Mouse (Mus musculus): Measurements from ENCODE around the gene Psmb6. TPM values are rescaled to one million over a fixed set of nuclear protein-coding genes. Genes with fewer than 3 reads are reported as not detected.

Gene Psmb6
- polyA plus RNA-seq, 1 experiment from 2014 or later = 737 TPM

GRCm38 (mm10) chr11:70506385-70506784, 18.8 kb upstream of the Psmb6 start:
- WGBS = 22% methylated on average over 4 of the region's 4 CpGs
- H3K4me2 ChIP-seq (ENCODE audit: low read length) = no peak overlapping the region
- peaks cover 2% of the 10 kb centered on the region; the same call in 1 of the 2 replicates for H3K27me3 ChIP-seq (ENCODE audit: control insufficient read depth, insufficient read depth, low read depth, low read length)
- H3K4me1 ChIP-seq (ENCODE audit: control insufficient read depth, insufficient read depth, low read length) = peaks cover 6% of the 10 kb centered on the region; the same call in 1 of the 2 replicates
- H3K9ac ChIP-seq (ENCODE audit: low read depth, low read length) = no peak overlapping the region
- no peaks in the 10 kb centered on the region for H3K36me3 ChIP-seq (ENCODE audit: control insufficient read depth, insufficient read depth, low read length)
- no peak overlapping the region for H3K27ac ChIP-seq (ENCODE audit: low read length)
- no peak overlapping the region for H3K4me3 ChIP-seq (ENCODE audit: low read depth, low read length)
- no peak for ATAC-seq
- no peaks in the 10 kb centered on the region for H3K9me3 ChIP-seq (replicated peaks; ENCODE audit: control insufficient read depth, low read length, poor library complexity, severe bottlenecking)

- Histone ChIP-seq H3K27me3 (ENCODE audit: control insufficient read depth, insufficient read depth, low read depth, low read length) (peaks cover 2% of the 10 kb centered on the region; the same call in 1 of the 2 replicates), H3K4me1 (ENCODE audit: control insufficient read depth, insufficient read depth, low read length) (peaks cover 6% of the 10 kb centered on the region; the same call in 1 of the 2 replicates), H3K4me2 (ENCODE audit: low read length) (no peak overlapping the region), H3K4me3 (ENCODE audit: low read depth, low read length) (no peak overlapping the region), H3K36me3 (ENCODE audit: control insufficient read depth, insufficient read depth, low read length) (no peaks in the 10 kb centered on the region), H3K9ac (ENCODE audit: low read depth, low read length) (no peak overlapping the region), H3K9me3 (replicated peaks; ENCODE audit: control insufficient read depth, low read length, poor library complexity, severe bottlenecking) (no peaks in the 10 kb centered on the region), H3K27ac (ENCODE audit: low read length) (no peak overlapping the region)
- 77% methylated on average over 7 of the region's 7 CpGs for WGBS
- no peak for ATAC-seq
These were observed 18.1 kb upstream of the Psmb6 start for GRCm38 (mm10) chr11:70506962-70507515.

GRCm38 (mm10) chr11:70509753-70510564, 15.2 kb upstream of the Psmb6 start:
- H3K4me2 ChIP-seq (ENCODE audit: low read length) = peak overlapping the region; percentile 51
- peak; percentile 84 for ATAC-seq
- no peaks in the 10 kb centered on the region for H3K9me3 ChIP-seq (replicated peaks; ENCODE audit: control insufficient read depth, low read length, poor library complexity, severe bottlenecking)
- H3K4me3 ChIP-seq (ENCODE audit: low read depth, low read length) = peak overlapping the region; percentile 14; the same call in 1 of the 2 replicates
- no peaks in the 10 kb centered on the region for H3K36me3 ChIP-seq (ENCODE audit: control insufficient read depth, insufficient read depth, low read length)
- H3K27ac ChIP-seq (ENCODE audit: low read length) = peak overlapping the region; percentile 50; the same call in 1 of the 2 replicates
- peaks cover 6% of the 10 kb centered on the region; the same call in 1 of the 2 replicates for H3K4me1 ChIP-seq (ENCODE audit: control insufficient read depth, insufficient read depth, low read length)
- peaks cover 2% of the 10 kb centered on the region; the same call in 1 of the 2 replicates for H3K27me3 ChIP-seq (ENCODE audit: control insufficient read depth, insufficient read depth, low read depth, low read length)
- peak overlapping the region; percentile 54 for H3K9ac ChIP-seq (ENCODE audit: low read depth, low read length)
- WGBS = 8% methylated on average over 19 of the region's 19 CpGs

- no peaks in the 10 kb centered on the region for H3K36me3 ChIP-seq (ENCODE audit: control insufficient read depth, insufficient read depth, low read length)
- no peak overlapping the region for H3K4me2 ChIP-seq (ENCODE audit: low read length)
- 79% methylated on average over 2 of the region's 2 CpGs for WGBS
- no peak overlapping the region for H3K27ac ChIP-seq (ENCODE audit: low read length)
- no peaks in the 10 kb centered on the region for H3K27me3 ChIP-seq (ENCODE audit: control insufficient read depth, insufficient read depth, low read depth, low read length)
- H3K9me3 ChIP-seq (replicated peaks; ENCODE audit: control insufficient read depth, low read length, poor library complexity, severe bottlenecking) = no peaks in the 10 kb centered on the region
- H3K4me3 ChIP-seq (ENCODE audit: low read depth, low read length) = no peak overlapping the region
- peaks cover 6% of the 10 kb centered on the region; the same call in 1 of the 2 replicates for H3K4me1 ChIP-seq (ENCODE audit: control insufficient read depth, insufficient read depth, low read length)
- no peak for ATAC-seq
- no peak overlapping the region for H3K9ac ChIP-seq (ENCODE audit: low read depth, low read length)
These were observed 13.9 kb upstream of the Psmb6 start for GRCm38 (mm10) chr11:70511242-70511641.

GRCm38 (mm10) chr11:70511825-70512224, 13.3 kb upstream of the Psmb6 start:
- 94% methylated on average over 7 of the region's 7 CpGs for WGBS
- Histone ChIP-seq H3K4me1 (ENCODE audit: control insufficient read depth, insufficient read depth, low read length) (peaks cover 6% of the 10 kb centered on the region; the same call in 1 of the 2 replicates), H3K4me3 (ENCODE audit: low read depth, low read length) (no peak overlapping the region), H3K27ac (ENCODE audit: low read length) (no peak overlapping the region), H3K27me3 (ENCODE audit: control insufficient read depth, insufficient read depth, low read depth, low read length) (no peaks in the 10 kb centered on the region), H3K9me3 (replicated peaks; ENCODE audit: control insufficient read depth, low read length, poor library complexity, severe bottlenecking) (no peaks in the 10 kb centered on the region), H3K36me3 (ENCODE audit: control insufficient read depth, insufficient read depth, low read length) (no peaks in the 10 kb centered on the region), H3K9ac (ENCODE audit: low read depth, low read length) (no peak overlapping the region), H3K4me2 (ENCODE audit: low read length) (no peak overlapping the region)
- ATAC-seq = no peak

- H3K27me3 ChIP-seq (ENCODE audit: control insufficient read depth, insufficient read depth, low read depth, low read length) = no peaks in the 10 kb centered on the region
- H3K4me1 ChIP-seq (ENCODE audit: control insufficient read depth, insufficient read depth, low read length) = peaks cover 6% of the 10 kb centered on the region; the same call in 1 of the 2 replicates
- no peak overlapping the region for H3K27ac ChIP-seq (ENCODE audit: low read length)
- H3K9me3 ChIP-seq (replicated peaks; ENCODE audit: control insufficient read depth, low read length, poor library complexity, severe bottlenecking) = no peaks in the 10 kb centered on the region
- WGBS = 81% methylated on average over 7 of the region's 7 CpGs
- no peak overlapping the region for H3K4me3 ChIP-seq (ENCODE audit: low read depth, low read length)
- H3K4me2 ChIP-seq (ENCODE audit: low read length) = no peak overlapping the region
- no peaks in the 10 kb centered on the region for H3K36me3 ChIP-seq (ENCODE audit: control insufficient read depth, insufficient read depth, low read length)
- no peak overlapping the region for H3K9ac ChIP-seq (ENCODE audit: low read depth, low read length)
- ATAC-seq = no peak
These were observed 12.3 kb upstream of the Psmb6 start for GRCm38 (mm10) chr11:70512709-70513342.

GRCm38 (mm10) chr11:70513520-70513919, 11.6 kb upstream of the Psmb6 start:
- WGBS = 53% methylated on average over 11 of the region's 11 CpGs
- H3K9me3 ChIP-seq (replicated peaks; ENCODE audit: control insufficient read depth, low read length, poor library complexity, severe bottlenecking) = no peaks in the 10 kb centered on the region
- no peak overlapping the region for H3K4me3 ChIP-seq (ENCODE audit: low read depth, low read length)
- H3K27ac ChIP-seq (ENCODE audit: low read length) = no peak overlapping the region
- no peak overlapping the region for H3K4me2 ChIP-seq (ENCODE audit: low read length)
- no peak for ATAC-seq
- peaks cover 6% of the 10 kb centered on the region; the same call in 1 of the 2 replicates for H3K4me1 ChIP-seq (ENCODE audit: control insufficient read depth, insufficient read depth, low read length)
- no peak overlapping the region for H3K9ac ChIP-seq (ENCODE audit: low read depth, low read length)
- H3K27me3 ChIP-seq (ENCODE audit: control insufficient read depth, insufficient read depth, low read depth, low read length) = no peaks in the 10 kb centered on the region
- H3K36me3 ChIP-seq (ENCODE audit: control insufficient read depth, insufficient read depth, low read length) = no peaks in the 10 kb centered on the region

GRCm38 (mm10) chr11:70514288-70514687, 10.9 kb upstream of the Psmb6 start, which contains the start of gene Vmo1:
Vmo1 (minus strand) TSS chr11:70514616.
- H3K9me3 ChIP-seq (replicated peaks; ENCODE audit: control insufficient read depth, low read length, poor library complexity, severe bottlenecking) = no peaks in the 10 kb centered on the region
- no peaks in the 10 kb centered on the region for H3K36me3 ChIP-seq (ENCODE audit: control insufficient read depth, insufficient read depth, low read length)
- peaks cover 6% of the 10 kb centered on the region; the same call in 1 of the 2 replicates for H3K4me1 ChIP-seq (ENCODE audit: control insufficient read depth, insufficient read depth, low read length)
- H3K4me2 ChIP-seq (ENCODE audit: low read length) = no peak within 1 kb of the TSS
- no peak for ATAC-seq
- 88% methylated on average over 7 of the region's 7 CpGs for WGBS
- H3K27ac ChIP-seq (ENCODE audit: low read length) = no peak within 1 kb of the TSS
- H3K4me3 ChIP-seq (ENCODE audit: low read depth, low read length) = no peak within 1 kb of the TSS
- H3K9ac ChIP-seq (ENCODE audit: low read depth, low read length) = no peak within 1 kb of the TSS
- no peaks in the 10 kb centered on the region for H3K27me3 ChIP-seq (ENCODE audit: control insufficient read depth, insufficient read depth, low read depth, low read length)

Data from midbrain, embryonic 16.5 days (tissue).